Mouse (Mus musculus): ENCODE results near the gene Atp8b3. TPM values are rescaled to one million over a fixed set of nuclear protein-coding genes. Genes with fewer than 3 reads are reported as not detected.

Gene Atp8b3
- polyA plus RNA-seq, 1 experiment = 1,123 TPM

GRCm38 (mm10) chr10:80486862-80487379 lies 52.0 kb downstream of the Atp8b3 start:
- TF ChIP-seq CTCF (IDR thresholded peaks at IDR 0.05; ENCODE audit: control insufficient read depth, insufficient read depth, insufficient replicate concordance, low read depth, low read length) (peak; percentile 78; the same call in 1 of the 2 replicates), POLR2A (IDR thresholded peaks at IDR 0.05; ENCODE audit: control insufficient read depth, low read depth, low read length) (no peak)
- Histone ChIP-seq H3K4me1 (ENCODE audit: control insufficient read depth, insufficient read depth, low read length) (peaks cover 13% of the 10 kb centered on the region), H3K36me3 (ENCODE audit: control insufficient read depth, insufficient read depth, low read length) (no peaks in the 10 kb centered on the region), H3K27me3 (ENCODE audit: control insufficient read depth, insufficient read depth, low read length) (peaks cover 4% of the 10 kb centered on the region), H3K4me3 (ENCODE audit: control insufficient read depth, low read depth, low read length) (no peak overlapping the region), H3K27ac (ENCODE audit: control insufficient read depth, insufficient read depth, low read depth, low read length) (no peak overlapping the region)

DNA sequence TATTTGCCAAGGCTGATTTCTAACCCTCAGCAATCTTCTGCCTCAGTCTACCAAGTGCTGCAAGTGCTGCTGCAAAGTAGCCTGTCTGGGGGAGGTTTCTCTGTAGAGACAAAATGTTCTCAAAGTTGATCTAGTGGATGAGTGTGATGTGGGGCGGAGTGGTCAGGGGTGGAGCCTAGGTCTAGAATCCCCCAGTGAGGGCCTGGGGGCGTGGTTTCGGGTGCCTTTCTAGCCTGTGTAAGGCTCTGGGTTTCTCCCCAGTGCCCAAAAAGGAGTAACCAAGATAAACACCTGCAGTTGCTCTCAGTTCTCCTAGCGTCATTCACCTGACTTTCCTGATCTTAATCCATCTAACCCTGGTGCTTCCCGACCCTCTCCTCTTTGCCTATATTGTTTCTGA lies 57.9 kb downstream of the Atp8b3 start:
- Histone ChIP-seq H3K27me3 (ENCODE audit: control insufficient read depth, insufficient read depth, low read length) (no peaks in the 10 kb centered on the region), H3K36me3 (ENCODE audit: control insufficient read depth, insufficient read depth, low read length) (no peaks in the 10 kb centered on the region), H3K27ac (ENCODE audit: control insufficient read depth, insufficient read depth, low read depth, low read length) (no peak overlapping the region), H3K4me3 (ENCODE audit: control insufficient read depth, low read depth, low read length) (no peak overlapping the region), H3K4me1 (ENCODE audit: control insufficient read depth, insufficient read depth, low read length) (peaks cover 5% of the 10 kb centered on the region)
- TF ChIP-seq POLR2A (IDR thresholded peaks at IDR 0.05; ENCODE audit: control insufficient read depth, low read depth, low read length) = no peak
- TF ChIP-seq CTCF (IDR thresholded peaks at IDR 0.05; ENCODE audit: control insufficient read depth, insufficient read depth, insufficient replicate concordance, low read depth, low read length) = no peak

DNA sequence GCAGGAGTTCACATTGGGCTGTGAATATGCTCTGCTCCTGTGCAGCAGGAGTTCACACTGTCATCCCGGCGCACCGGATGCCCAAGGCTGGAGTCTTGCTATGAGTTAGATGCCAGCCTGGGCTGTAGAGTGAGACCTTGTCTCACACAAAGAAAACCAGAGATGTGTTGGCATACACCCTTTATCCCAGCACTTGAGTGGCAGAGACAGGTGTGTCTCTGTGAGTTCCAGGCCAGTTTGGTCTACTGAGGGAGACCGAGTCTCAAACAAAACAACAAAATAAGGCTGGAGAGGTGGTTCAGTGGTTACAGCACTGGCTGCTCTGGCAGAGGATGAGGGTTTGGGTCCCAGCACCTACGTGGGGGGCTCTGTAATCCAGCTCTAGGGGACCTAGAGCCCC lies 60.4 kb downstream of the Atp8b3 start:
- no peaks in the 10 kb centered on the region for H3K36me3 ChIP-seq (ENCODE audit: control insufficient read depth, insufficient read depth, low read length)
- H3K27me3 ChIP-seq (ENCODE audit: control insufficient read depth, insufficient read depth, low read length) = no peaks in the 10 kb centered on the region
- H3K4me1 ChIP-seq (ENCODE audit: control insufficient read depth, insufficient read depth, low read length) = peaks cover 11% of the 10 kb centered on the region
- H3K27ac ChIP-seq (ENCODE audit: control insufficient read depth, insufficient read depth, low read depth, low read length) = no peak overlapping the region
- no peak overlapping the region for H3K4me3 ChIP-seq (ENCODE audit: control insufficient read depth, low read depth, low read length)
- TF ChIP-seq POLR2A (IDR thresholded peaks at IDR 0.05; ENCODE audit: control insufficient read depth, low read depth, low read length) (no peak), CTCF (IDR thresholded peaks at IDR 0.05; ENCODE audit: control insufficient read depth, insufficient read depth, insufficient replicate concordance, low read depth, low read length) (no peak)

GRCm38 (mm10) chr10:80475290-80475959 lies 63.5 kb downstream of the Atp8b3 start:
- Histone ChIP-seq H3K27ac (ENCODE audit: control insufficient read depth, insufficient read depth, low read depth, low read length) (peak overlapping the region; percentile 86), H3K27me3 (ENCODE audit: control insufficient read depth, insufficient read depth, low read length) (no peaks in the 10 kb centered on the region), H3K36me3 (ENCODE audit: control insufficient read depth, insufficient read depth, low read length) (no peaks in the 10 kb centered on the region), H3K4me1 (ENCODE audit: control insufficient read depth, insufficient read depth, low read length) (peaks cover 11% of the 10 kb centered on the region), H3K4me3 (ENCODE audit: control insufficient read depth, low read depth, low read length) (peak overlapping the region; percentile 97)
- no peak for TF ChIP-seq CTCF (IDR thresholded peaks at IDR 0.05; ENCODE audit: control insufficient read depth, insufficient read depth, insufficient replicate concordance, low read depth, low read length)
- TF ChIP-seq POLR2A (IDR thresholded peaks at IDR 0.05; ENCODE audit: control insufficient read depth, low read depth, low read length) = peak; percentile 66; the same call in 1 of the 2 replicates

Other genes starting within 250 kb of the Atp8b3 start
- 672 and 893 TPM in 2 replicates for gene Rps15, start 246.7 kb downstream of the Atp8b3 start, polyA plus RNA-seq (2012; rRNA removed)
- gene Apc2, start 243.1 kb downstream of the Atp8b3 start, polyA plus RNA-seq (2012; rRNA removed) = 1.4 and 1.8 TPM in 2 replicates
- gene 2310011J03Rik, start 218.6 kb downstream of the Atp8b3 start, polyA plus RNA-seq (2012; rRNA removed) = 11.3 and 13.1 TPM in 2 replicates
- 324 and 326 TPM in 2 replicates for gene Pcsk4, start 209.6 kb downstream of the Atp8b3 start, polyA plus RNA-seq (2012; rRNA removed)
- 698 and 732 TPM in 2 replicates for gene Reep6, start 209.2 kb downstream of the Atp8b3 start, polyA plus RNA-seq (2012; rRNA removed)
- gene Adamtsl5, start 190.7 kb downstream of the Atp8b3 start, polyA plus RNA-seq (2012; rRNA removed) = 3.3 and 4.1 TPM in 2 replicates
- 1.3 and 1.7 TPM in 2 replicates for gene Plk5, start 182.7 kb downstream of the Atp8b3 start, polyA plus RNA-seq (2012; rRNA removed)
- 596 and 686 TPM in 2 replicates for gene Mex3d, start 151.5 kb downstream of the Atp8b3 start, polyA plus RNA-seq (2012; rRNA removed)
- 135 and 153 TPM in 2 replicates for gene Mbd3, start 139.6 kb downstream of the Atp8b3 start, polyA plus RNA-seq (2012; rRNA removed)
- gene Uqcr11, start 132.3 kb downstream of the Atp8b3 start, polyA plus RNA-seq (2012; rRNA removed) = 446 and 549 TPM in 2 replicates
- 13.4 and 14.9 TPM in 2 replicates for gene Tcf3, start 105.5 kb downstream of the Atp8b3 start, polyA plus RNA-seq (2012; rRNA removed)
- gene Onecut3, start 44.3 kb downstream of the Atp8b3 start, polyA plus RNA-seq (2012; rRNA removed) = 0.43 and 0.52 TPM in 2 replicates
- gene Rexo1, start 22.4 kb upstream of the Atp8b3 start, polyA plus RNA-seq (2012; rRNA removed) = 201 and 214 TPM in 2 replicates
- gene Klf16, start 38.2 kb upstream of the Atp8b3 start, polyA plus RNA-seq (2012; rRNA removed) = 7.5 and 7.7 TPM in 2 replicates
- 246 and 291 TPM in 2 replicates for gene Abhd17a, start 51.2 kb upstream of the Atp8b3 start, polyA plus RNA-seq (2012; rRNA removed)
- gene Scamp4, start 63.7 kb upstream of the Atp8b3 start, polyA plus RNA-seq (2012; rRNA removed) = 58.8 and 61.6 TPM in 2 replicates
- 46.6 and 56.1 TPM in 2 replicates for gene Adat3, start 63.8 kb upstream of the Atp8b3 start, polyA plus RNA-seq (2012; rRNA removed)
- gene Gm49322, start 66.9 kb upstream of the Atp8b3 start, polyA plus RNA-seq (2012; rRNA removed) = 1.9 and 2.1 TPM in 2 replicates
- gene Csnk1g2, start 83.7 kb upstream of the Atp8b3 start, polyA plus RNA-seq (2012; rRNA removed) = 1,079 and 1,184 TPM in 2 replicates
- 18.9 and 20.5 TPM in 2 replicates for gene Btbd2, start 117.9 kb upstream of the Atp8b3 start, polyA plus RNA-seq (2012; rRNA removed)
- 53.5 and 60.4 TPM in 2 replicates for gene Mknk2, start 139.0 kb upstream of the Atp8b3 start, polyA plus RNA-seq (2012; rRNA removed)
- gene Mob3a, start 162.9 kb upstream of the Atp8b3 start, polyA plus RNA-seq (2012; rRNA removed) = 11.1 and 12.5 TPM in 2 replicates
- 339 and 385 TPM in 2 replicates for gene Izumo4, start 163.1 kb upstream of the Atp8b3 start, polyA plus RNA-seq (2012; rRNA removed)
- gene Ap3d1, start 203.1 kb upstream of the Atp8b3 start, polyA plus RNA-seq (2012; rRNA removed) = 178 and 195 TPM in 2 replicates
- 168 and 189 TPM in 2 replicates for gene Dot1l, start 216.1 kb upstream of the Atp8b3 start, polyA plus RNA-seq (2012; rRNA removed)

All from testis, adult 2 months (tissue).